Mouse (Mus musculus) lung, postnatal 0 days (tissue): ENCODE data around the gene Sema3b.

Source experiments
- CTCF ChIP-seq: IDR thresholded peaks from 2 replicates; pipeline ENCODE4 v1.5.1; 2016; ENCODE audit warnings: antibody characterized with exemption, mild to moderate bottlenecking
- EP300 ChIP-seq: IDR thresholded peaks from 2 replicates; pipeline ENCODE4 v1.6.1; 2016; ENCODE audit warnings: antibody characterized with exemption, mild to moderate bottlenecking, control low read depth

DNA sequence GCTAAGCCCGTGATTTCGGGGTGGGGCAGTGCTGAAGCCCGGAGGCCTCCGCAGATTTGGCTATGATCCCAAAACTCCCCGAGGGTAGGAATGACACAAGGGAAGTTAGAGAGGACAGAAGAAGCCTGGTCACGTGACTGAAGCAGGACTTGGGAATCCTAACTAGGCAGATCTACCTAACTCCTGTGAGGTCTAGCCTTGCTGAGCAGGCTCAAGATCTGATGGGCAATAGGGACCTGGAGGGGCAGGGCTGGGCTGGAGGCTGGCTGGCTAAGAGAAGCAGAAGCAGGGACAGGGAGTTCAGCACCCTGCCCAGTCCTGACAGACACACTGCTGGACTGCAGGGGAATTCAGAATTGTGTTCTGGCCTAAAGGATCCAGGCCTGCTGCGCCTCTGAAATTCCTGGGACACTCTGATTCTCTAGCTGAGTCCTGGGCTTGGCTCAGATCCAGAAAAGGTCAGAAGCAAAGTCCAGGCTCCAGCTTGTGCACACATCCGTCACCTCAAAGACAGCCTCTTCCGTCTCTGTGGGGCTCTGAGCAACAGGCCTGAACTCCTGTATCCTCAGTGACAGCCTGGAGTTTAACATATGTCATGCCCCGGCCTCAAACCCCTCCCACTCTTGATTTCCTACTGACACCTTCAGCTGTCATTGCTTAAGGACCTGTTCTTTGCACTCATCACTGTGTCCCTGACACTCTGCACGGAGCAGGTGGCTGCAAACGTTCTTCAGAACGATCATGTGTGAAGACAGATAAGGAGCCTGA is 9.9 kb upstream of the Sema3b start:
- TF ChIP-seq EP300 (peak; percentile 71), CTCF (no peak)
